Mouse (Mus musculus) spleen, adult 2 months (tissue): ENCODE measurements at regions not wholly inside any gene's neighbourhood (a gene's known extent, or its start where the extent isn't known, plus 50 kb on each side); places are given as distances from the start of the nearest gene placed in this dataset.
A peak's percentile ranks its signal among the peaks of the same experiment; 100 is the strongest.

Source experiments
- DNase-seq, 2 experiments: peaks; one replicate each; pipeline versions ENCODE4 v3.0.0 to v3.0.0-alpha.2; 2012 to 2021; ENCODE audit warnings: low spot score in 2 of 2, low read depth in 1 of 2
- H3K27ac ChIP-seq: fragments of 200-500 bp; 2 replicates; pipeline ENCODE4 v1.5.1; 2012; ENCODE audit warnings: low read length, inconsistent platforms; ENCODE audit not compliant: insufficient read depth
- H3K27me3 ChIP-seq: fragments of 200-500 bp; 2 replicates; pipeline ENCODE4 v1.6.1; 2012; ENCODE audit warnings: mild to moderate bottlenecking, moderate library complexity, low read length, inconsistent platforms; ENCODE audit not compliant: control insufficient read depth, insufficient read depth
- H3K36me3 ChIP-seq: fragments of 200-500 bp; 2 replicates; pipeline ENCODE4 v1.6.1; 2012; ENCODE audit warnings: mild to moderate bottlenecking, low read length, inconsistent platforms; ENCODE audit not compliant: control insufficient read depth, insufficient read depth
- H3K4me1 ChIP-seq: fragments of 200-500 bp; 2 replicates; pipeline ENCODE4 v1.6.1; 2011; ENCODE audit warnings: inconsistent platforms; ENCODE audit not compliant: control insufficient read depth, insufficient read depth, insufficient read length
- H3K4me3 ChIP-seq: fragments of 200-500 bp; 2 replicates; pipeline ENCODE4 v1.5.1; 2011; ENCODE audit warnings: mild to moderate bottlenecking, inconsistent platforms; ENCODE audit not compliant: insufficient read depth, insufficient read length; ENCODE audit errors: extremely low read depth
- CTCF ChIP-seq: fragments of 200-500 bp; IDR thresholded peaks from 2 replicates; pipeline ENCODE4 v1.5.1; 2011; ENCODE audit warnings: mild to moderate bottlenecking, inconsistent platforms; ENCODE audit not compliant: insufficient read depth, insufficient read length, insufficient replicate concordance; ENCODE audit errors: extremely low read depth
- POLR2A ChIP-seq: fragments of 200-500 bp; IDR thresholded peaks from 2 replicates; pipeline ENCODE4 v1.6.1; 2011; ENCODE audit warnings: low read depth, low read length, inconsistent platforms
- whole genome bisulfite sequencing: fragments of 180-500 bp; shearing (Covaris S2); methylation state at CpG from one replicate; pipeline ENCODE4 v1.1.7; 2018; 5-methylcytosine and 5-hydroxymethylcytosine counted together

GRCm38 (mm10) chr14:72803579-72803978, 93.8 kb upstream of the Fndc3a start:
- no peak overlapping the region for H3K27ac ChIP-seq
- no peak for TF ChIP-seq CTCF
- TF ChIP-seq POLR2A = no peak
- H3K4me3 ChIP-seq = no peak overlapping the region
- H3K27me3 ChIP-seq = no peaks in the 10 kb centered on the region
- H3K36me3 ChIP-seq = no peaks in the 10 kb centered on the region
- H3K4me1 ChIP-seq = no peaks in the 10 kb centered on the region
- no peak for DNase-seq

GRCm38 (mm10) chr14:72790654-72791053, 80.9 kb upstream of the Fndc3a start:
- Histone ChIP-seq H3K4me1 (no peaks in the 10 kb centered on the region), H3K36me3 (no peaks in the 10 kb centered on the region), H3K27me3 (no peaks in the 10 kb centered on the region), H3K4me3 (no peak overlapping the region), H3K27ac (no peak overlapping the region)
- TF ChIP-seq POLR2A (no peak), CTCF (no peak)
- no peak for DNase-seq
- 80% methylated on average over 3 of the region's 3 CpGs for WGBS

- H3K27me3 ChIP-seq = no peaks in the 10 kb centered on the region
- H3K4me3 ChIP-seq = no peak overlapping the region
- 92% methylated on average over 3 of the region's 3 CpGs for WGBS
- no peaks in the 10 kb centered on the region for H3K36me3 ChIP-seq
- TF ChIP-seq POLR2A (no peak), CTCF (no peak)
- peaks cover 4% of the 10 kb centered on the region; the same call in 1 of the 2 replicates for H3K4me1 ChIP-seq
- no peak for DNase-seq
- H3K27ac ChIP-seq = no peak overlapping the region
These were observed 77.1 kb upstream of the Fndc3a start for GRCm38 (mm10) chr14:72786929-72787328.

- Histone ChIP-seq H3K36me3 (no peaks in the 10 kb centered on the region), H3K4me1 (peaks cover 4% of the 10 kb centered on the region; the same call in 1 of the 2 replicates), H3K4me3 (no peak overlapping the region), H3K27ac (no peak overlapping the region), H3K27me3 (no peaks in the 10 kb centered on the region)
- TF ChIP-seq POLR2A (no peak), CTCF (no peak)
- peak in 1 of 2 experiments; percentile 45 for DNase-seq
- WGBS = 48% methylated on average over 9 of the region's 9 CpGs
These were observed 73.4 kb upstream of the Fndc3a start for GRCm38 (mm10) chr14:72783248-72783647.

GRCm38 (mm10) chr14:72779446-72779845, 69.6 kb upstream of the Fndc3a start:
- H3K4me1 ChIP-seq = peaks cover 4% of the 10 kb centered on the region; the same call in 1 of the 2 replicates
- no peaks in the 10 kb centered on the region for H3K36me3 ChIP-seq
- TF ChIP-seq POLR2A (no peak), CTCF (no peak)
- no peak for DNase-seq
- H3K4me3 ChIP-seq = no peak overlapping the region
- no peak overlapping the region for H3K27ac ChIP-seq
- H3K27me3 ChIP-seq = no peaks in the 10 kb centered on the region
- 81% methylated on average over 4 of the region's 4 CpGs for WGBS

GRCm38 (mm10) chr14:72778756-72779155, 69.0 kb upstream of the Fndc3a start:
- DNase-seq = no peak
- WGBS = 82% methylated on average over 6 of the region's 6 CpGs
- H3K36me3 ChIP-seq = no peaks in the 10 kb centered on the region
- TF ChIP-seq POLR2A = no peak
- TF ChIP-seq CTCF = no peak
- H3K4me1 ChIP-seq = peaks cover 4% of the 10 kb centered on the region; the same call in 1 of the 2 replicates
- no peaks in the 10 kb centered on the region for H3K27me3 ChIP-seq
- H3K27ac ChIP-seq = no peak overlapping the region
- no peak overlapping the region for H3K4me3 ChIP-seq

GRCm38 (mm10) chr14:72777927-72778560, 68.2 kb upstream of the Fndc3a start:
- Histone ChIP-seq H3K27ac (no peak overlapping the region), H3K4me1 (peaks cover under 1% of the 10 kb centered on the region; the same call in 1 of the 2 replicates), H3K36me3 (no peaks in the 10 kb centered on the region), H3K27me3 (no peaks in the 10 kb centered on the region), H3K4me3 (no peak overlapping the region)
- TF ChIP-seq POLR2A (no peak), CTCF (no peak)
- 33% methylated on average over 6 of the region's 6 CpGs for WGBS
- no peak for DNase-seq
